Mouse (Mus musculus) lung, adult 2 months (tissue): ENCODE data around the gene Ctnnd1.

Source experiments
- CTCF ChIP-seq: fragments of 200-500 bp; IDR thresholded peaks from 2 replicates; pipeline ENCODE4 v1.5.1; 2011; ENCODE audit warnings: mild to moderate bottlenecking, low read length, control low read depth; ENCODE audit not compliant: insufficient read depth
- POLR2A ChIP-seq: fragments of 200-500 bp; IDR thresholded peaks from 2 replicates; pipeline ENCODE4 v1.6.1; 2011; ENCODE audit warnings: low read depth, mild to moderate bottlenecking, control low read depth, low read length, borderline replicate concordance; ENCODE audit errors: extremely low read depth

DNA sequence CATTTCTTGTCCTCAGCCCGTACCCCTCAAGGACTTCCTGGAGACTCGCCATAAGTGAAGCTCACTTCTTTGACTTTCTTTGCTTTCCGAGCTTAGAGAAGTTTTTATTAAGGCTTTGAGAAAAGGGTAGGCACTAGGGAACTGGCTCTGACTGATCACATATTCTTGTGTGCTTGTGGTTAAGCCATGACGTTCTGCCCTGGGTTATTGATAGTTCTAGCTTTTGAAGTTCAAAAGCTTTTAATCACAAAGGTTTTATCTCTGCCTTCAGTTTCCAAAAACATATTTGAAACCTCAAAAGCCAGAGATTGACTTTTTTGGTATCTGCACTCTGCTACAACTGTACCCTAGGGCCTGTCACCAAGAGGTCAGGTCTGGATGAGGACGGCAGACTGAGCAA lies 68.3 kb downstream of the Ctnnd1 start:
- TF ChIP-seq POLR2A = no peak
- TF ChIP-seq CTCF = no peak
